Mouse (Mus musculus): ENCODE results near the gene Dync1h1. TPM values are rescaled to one million over a fixed set of nuclear protein-coding genes. Genes with fewer than 3 reads are reported as not detected.
"Not testable (repeated sequence)": the region's sequence is repeated elsewhere in the genome, so short reads cannot be mapped to it uniquely, and the experiment has no call there.

The Dync1h1 gene
- polyA plus RNA-seq, 1 experiment, result 280 TPM

GRCm38 (mm10) chr12:110689919-110690643 lies 88.8 kb downstream of the Dync1h1 start:
- H3K4me1 ChIP-seq, result peaks cover 29% of the 10 kb centered on the region
- no peaks in the 10 kb centered on the region for H3K27me3 ChIP-seq (replicated peaks)
- TF ChIP-seq GATA1 (IDR thresholded peaks at IDR 0.05; ENCODE audit: borderline replicate concordance, low read length), result no peak
- no peak for TF ChIP-seq FLI1 (IDR thresholded peaks at IDR 0.05; ENCODE audit: low read length)
- no peaks in the 10 kb centered on the region for H3K9me3 ChIP-seq
- no peak overlapping the region for H3K4me3 ChIP-seq (replicated peaks)
- peaks cover 84% of the 10 kb centered on the region for H3K36me3 ChIP-seq (replicated peaks; ENCODE audit: low read length)

- H3K4me3 ChIP-seq (replicated peaks); H3K27me3 ChIP-seq (replicated peaks); H3K9me3 ChIP-seq: not testable (repeated sequence)
- Histone ChIP-seq H3K36me3 (replicated peaks; ENCODE audit: low read length) (peaks cover 55% of the 10 kb centered on the region), H3K4me1 (peaks cover 34% of the 10 kb centered on the region)
Observed at GRCm38 (mm10) chr12:110693378-110693777, 92.1 kb downstream of the Dync1h1 start.

- Histone ChIP-seq H3K4me3 (replicated peaks) (peak overlapping the region; percentile 96), H3K9me3 (no peaks in the 10 kb centered on the region), H3K36me3 (replicated peaks; ENCODE audit: low read length) (peaks cover 32% of the 10 kb centered on the region), H3K4me1 (peaks cover 57% of the 10 kb centered on the region), H3K27me3 (replicated peaks) (no peaks in the 10 kb centered on the region)
- TF ChIP-seq GATA1 (IDR thresholded peaks at IDR 0.05; ENCODE audit: borderline replicate concordance, low read length), result no peak
- TF ChIP-seq FLI1 (IDR thresholded peaks at IDR 0.05; ENCODE audit: low read length), result no peak
Observed at GRCm38 (mm10) chr12:110695676-110696171, 94.5 kb downstream of the Dync1h1 start.

- peaks cover 63% of the 10 kb centered on the region for H3K4me1 ChIP-seq
- peak overlapping the region; percentile 96 for H3K4me3 ChIP-seq (replicated peaks)
- H3K9me3 ChIP-seq, result no peaks in the 10 kb centered on the region
- peaks cover 30% of the 10 kb centered on the region for H3K36me3 ChIP-seq (replicated peaks; ENCODE audit: low read length)
- H3K27me3 ChIP-seq (replicated peaks), result no peaks in the 10 kb centered on the region
- TF ChIP-seq GATA1 (IDR thresholded peaks at IDR 0.05; ENCODE audit: borderline replicate concordance, low read length) (no peak), FLI1 (IDR thresholded peaks at IDR 0.05; ENCODE audit: low read length) (no peak)
Observed at GRCm38 (mm10) chr12:110696173-110696974, 95.1 kb downstream of the Dync1h1 start.

- Histone ChIP-seq H3K9me3 (no peaks in the 10 kb centered on the region), H3K27me3 (replicated peaks) (no peaks in the 10 kb centered on the region), H3K36me3 (replicated peaks; ENCODE audit: low read length) (peaks cover 24% of the 10 kb centered on the region), H3K4me3 (replicated peaks) (peak overlapping the region; percentile 96), H3K4me1 (peaks cover 69% of the 10 kb centered on the region)
- TF ChIP-seq GATA1 (IDR thresholded peaks at IDR 0.05; ENCODE audit: borderline replicate concordance, low read length), result no peak
- no peak for TF ChIP-seq FLI1 (IDR thresholded peaks at IDR 0.05; ENCODE audit: low read length)
Observed at GRCm38 (mm10) chr12:110696975-110697400, 95.7 kb downstream of the Dync1h1 start.

GRCm38 (mm10) chr12:110697457-110697856 lies 96.2 kb downstream of the Dync1h1 start:
- TF ChIP-seq GATA1 (IDR thresholded peaks at IDR 0.05; ENCODE audit: borderline replicate concordance, low read length), result no peak
- TF ChIP-seq FLI1 (IDR thresholded peaks at IDR 0.05; ENCODE audit: low read length), result no peak
- peaks cover 21% of the 10 kb centered on the region for H3K36me3 ChIP-seq (replicated peaks; ENCODE audit: low read length)
- H3K9me3 ChIP-seq, result no peaks in the 10 kb centered on the region
- peaks cover 74% of the 10 kb centered on the region for H3K4me1 ChIP-seq
- no peaks in the 10 kb centered on the region for H3K27me3 ChIP-seq (replicated peaks)
- H3K4me3 ChIP-seq (replicated peaks), result peak overlapping the region; percentile 96

- no peak for TF ChIP-seq FLI1 (IDR thresholded peaks at IDR 0.05; ENCODE audit: low read length)
- TF ChIP-seq GATA1 (IDR thresholded peaks at IDR 0.05; ENCODE audit: borderline replicate concordance, low read length), result no peak
- Histone ChIP-seq H3K36me3 (replicated peaks; ENCODE audit: low read length) (peaks cover 16% of the 10 kb centered on the region), H3K4me3 (replicated peaks) (peak overlapping the region; percentile 87), H3K4me1 (peaks cover 77% of the 10 kb centered on the region), H3K27me3 (replicated peaks) (no peaks in the 10 kb centered on the region), H3K9me3 (no peaks in the 10 kb centered on the region)
Observed at GRCm38 (mm10) chr12:110698080-110698479, 96.8 kb downstream of the Dync1h1 start.

GRCm38 (mm10) chr12:110698523-110699170 lies 97.4 kb downstream of the Dync1h1 start:
- peak overlapping the region; percentile 87 for H3K4me3 ChIP-seq (replicated peaks)
- H3K27me3 ChIP-seq (replicated peaks), result no peaks in the 10 kb centered on the region
- H3K4me1 ChIP-seq, result peaks cover 79% of the 10 kb centered on the region
- TF ChIP-seq FLI1 (IDR thresholded peaks at IDR 0.05; ENCODE audit: low read length) (no peak), GATA1 (IDR thresholded peaks at IDR 0.05; ENCODE audit: borderline replicate concordance, low read length) (no peak)
- no peaks in the 10 kb centered on the region for H3K9me3 ChIP-seq
- H3K36me3 ChIP-seq (replicated peaks; ENCODE audit: low read length), result peaks cover 11% of the 10 kb centered on the region

GRCm38 (mm10) chr12:110699171-110699547 lies 97.9 kb downstream of the Dync1h1 start:
- Histone ChIP-seq H3K27me3 (replicated peaks) (no peaks in the 10 kb centered on the region), H3K36me3 (replicated peaks; ENCODE audit: low read length) (peaks cover 8% of the 10 kb centered on the region), H3K4me1 (peaks cover 84% of the 10 kb centered on the region), H3K4me3 (replicated peaks) (peak overlapping the region; percentile 87), H3K9me3 (no peaks in the 10 kb centered on the region)
- no peak for TF ChIP-seq GATA1 (IDR thresholded peaks at IDR 0.05; ENCODE audit: borderline replicate concordance, low read length)
- TF ChIP-seq FLI1 (IDR thresholded peaks at IDR 0.05; ENCODE audit: low read length), result no peak

Data from megakaryocyte, embryonic 14.5 days (primary cell).